Mouse (Mus musculus): ENCODE data around the gene Nckap5. TPM values are rescaled to one million over a fixed set of nuclear protein-coding genes. Genes with fewer than 3 reads are reported as not detected.

Nckap5 gene
- polyA plus RNA-seq, 2 experiments from 2014 or later = 0.51 to 0.56 TPM

GRCm38 (mm10) chr1:126469818-126470544 lies 360.6 kb downstream of the Nckap5 start:
- no peak for ATAC-seq

DNA sequence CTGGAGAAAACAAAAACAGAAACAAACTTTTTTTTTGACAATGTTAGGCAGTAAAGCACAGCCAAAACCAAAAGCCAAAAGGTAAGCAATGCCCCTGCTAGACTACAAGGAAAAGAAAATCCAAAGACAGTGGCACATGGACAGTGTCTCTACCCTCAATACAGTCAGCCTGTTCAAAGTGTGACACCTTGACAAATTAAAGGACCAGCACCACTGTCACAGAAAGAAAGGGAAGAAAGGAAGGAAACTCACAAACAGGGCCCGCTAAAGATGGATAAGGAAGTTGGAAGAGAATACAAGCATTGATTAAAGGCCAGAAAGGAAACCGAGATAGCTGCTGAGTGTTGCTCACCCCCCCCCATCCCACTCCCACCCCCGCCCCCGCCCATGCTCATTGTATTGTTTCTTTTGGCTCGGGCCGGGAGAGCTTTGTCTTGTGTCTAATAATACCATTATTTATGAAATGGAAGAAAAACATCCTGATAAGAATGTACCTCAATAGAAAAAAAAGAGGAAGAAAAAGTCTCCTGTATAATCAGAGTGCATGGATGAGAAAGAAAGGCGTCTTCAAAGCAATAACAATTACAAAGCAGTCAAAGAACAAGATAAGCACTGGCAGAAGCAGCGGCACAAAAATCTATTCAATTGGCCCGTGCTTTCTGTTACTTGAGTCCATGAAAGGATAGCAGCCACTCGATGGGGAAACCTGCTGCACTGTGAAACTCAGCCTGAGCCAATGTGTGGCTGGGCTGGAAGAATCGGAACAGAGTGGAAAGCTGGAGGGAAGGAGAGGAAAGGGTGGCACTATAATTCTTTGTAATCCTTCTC lies 368.9 kb downstream of the Nckap5 start:
- no peak for ATAC-seq

DNA sequence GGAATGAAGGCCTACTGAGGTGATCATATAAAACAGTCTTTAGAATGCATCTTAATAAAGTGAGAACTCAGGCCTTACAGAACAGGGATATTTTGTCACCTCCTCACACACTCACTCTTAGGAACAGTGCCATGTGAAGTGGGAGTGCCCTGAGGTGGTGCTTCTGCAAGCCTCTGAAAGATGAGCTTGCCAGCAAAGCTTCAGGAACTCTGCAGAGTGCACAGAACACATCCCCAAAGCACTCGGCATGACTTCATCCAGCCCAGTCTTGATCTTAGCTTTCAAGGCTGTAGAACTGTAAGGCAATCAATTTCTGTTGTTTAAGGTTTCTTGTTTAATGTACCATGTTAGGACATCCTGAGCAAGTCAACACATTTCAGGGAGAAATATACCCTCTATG lies 372.9 kb downstream of the Nckap5 start:
- no peak for ATAC-seq

DNA sequence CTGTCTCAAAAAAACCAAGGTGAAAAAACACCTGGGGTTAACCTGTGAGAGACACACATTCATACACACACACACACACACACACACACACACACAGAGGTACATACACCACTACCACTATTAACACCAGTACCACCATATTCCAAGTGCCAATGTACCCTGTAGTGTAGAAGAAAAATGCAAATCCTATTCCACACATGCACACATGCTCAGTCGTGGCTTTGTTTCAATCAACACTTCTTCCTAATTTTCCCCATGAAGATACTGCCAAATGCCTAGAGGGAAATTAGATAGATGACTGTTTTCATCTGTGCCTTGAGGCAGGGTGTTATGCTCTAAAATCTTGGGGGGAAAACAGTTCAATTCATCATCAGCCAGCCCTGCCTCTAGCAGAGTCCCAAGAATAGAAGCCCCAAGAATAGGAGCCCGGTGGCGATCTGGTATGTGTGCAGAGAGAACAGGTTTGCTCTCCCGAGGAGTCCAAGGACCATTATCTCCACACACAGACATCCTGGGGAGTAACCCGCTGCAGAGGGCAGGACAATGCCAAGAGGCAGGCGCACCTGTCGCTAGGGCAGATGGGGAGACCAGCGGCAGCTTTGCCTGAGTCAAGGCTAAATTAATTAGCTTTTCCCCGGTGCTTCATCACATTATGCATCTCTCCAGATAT lies 376.0 kb downstream of the Nckap5 start:
- ATAC-seq = no peak

DNA sequence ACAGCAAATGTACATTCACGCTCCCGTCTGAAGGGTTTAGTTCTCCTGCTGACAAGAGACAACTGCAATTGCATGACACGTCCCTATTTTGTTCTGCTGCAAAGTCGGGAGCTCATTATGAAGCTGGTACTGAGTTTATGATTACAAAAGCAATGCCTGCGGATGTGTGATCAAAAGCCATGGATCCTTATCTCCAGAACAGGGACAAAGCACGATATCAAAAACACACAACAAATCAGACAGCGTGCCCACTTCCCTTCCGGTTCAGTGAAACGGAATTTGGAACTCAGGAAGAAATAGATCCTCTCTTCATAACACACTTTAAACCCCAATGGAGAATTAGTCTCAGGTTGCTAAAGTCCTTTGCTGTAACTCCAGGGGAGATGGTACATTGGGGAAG lies 379.1 kb downstream of the Nckap5 start:
- ATAC-seq = no peak

- ATAC-seq = no peak
Measured at GRCm38 (mm10) chr1:126449424-126449823, 381.2 kb downstream of the Nckap5 start.

DNA sequence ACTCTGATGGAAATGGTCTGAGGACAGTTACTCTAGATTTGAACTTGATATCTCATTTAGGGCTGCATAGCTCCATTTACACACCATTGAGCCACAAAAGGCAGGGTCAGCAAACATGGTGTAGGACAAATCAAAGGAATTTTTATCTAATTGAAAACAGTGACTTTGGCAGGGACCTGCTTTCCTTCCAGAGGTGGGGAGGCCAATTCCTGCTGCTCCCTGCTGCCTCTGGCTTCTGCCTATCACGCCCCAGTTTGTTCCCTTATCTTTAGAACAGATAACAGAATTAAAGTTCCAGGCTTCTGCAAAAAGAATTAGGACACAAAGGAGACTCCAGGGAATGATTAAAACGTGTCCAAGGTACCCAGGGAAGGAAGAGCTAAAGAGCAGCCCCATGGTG lies 386.7 kb downstream of the Nckap5 start:
- no peak for ATAC-seq

DNA sequence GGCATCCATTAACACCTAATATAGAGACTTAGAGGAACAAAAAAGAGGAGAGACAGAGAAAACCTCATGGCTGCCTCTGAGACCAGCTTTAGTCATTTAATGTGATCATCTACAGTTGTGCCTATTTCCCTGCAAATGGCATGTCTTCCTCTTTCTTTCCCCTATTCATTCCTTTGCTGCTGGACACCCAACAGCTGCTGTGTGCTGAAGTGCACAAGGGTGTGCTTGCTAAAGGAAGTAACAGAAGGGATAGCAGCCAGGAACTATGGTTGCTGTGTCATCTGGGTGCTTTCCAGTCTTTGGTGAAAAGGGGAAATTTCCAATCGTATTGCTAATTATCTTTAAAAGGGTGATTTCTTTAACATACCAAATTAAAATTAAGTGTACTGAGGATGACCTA lies 387.9 kb downstream of the Nckap5 start:
- no peak for ATAC-seq

DNA sequence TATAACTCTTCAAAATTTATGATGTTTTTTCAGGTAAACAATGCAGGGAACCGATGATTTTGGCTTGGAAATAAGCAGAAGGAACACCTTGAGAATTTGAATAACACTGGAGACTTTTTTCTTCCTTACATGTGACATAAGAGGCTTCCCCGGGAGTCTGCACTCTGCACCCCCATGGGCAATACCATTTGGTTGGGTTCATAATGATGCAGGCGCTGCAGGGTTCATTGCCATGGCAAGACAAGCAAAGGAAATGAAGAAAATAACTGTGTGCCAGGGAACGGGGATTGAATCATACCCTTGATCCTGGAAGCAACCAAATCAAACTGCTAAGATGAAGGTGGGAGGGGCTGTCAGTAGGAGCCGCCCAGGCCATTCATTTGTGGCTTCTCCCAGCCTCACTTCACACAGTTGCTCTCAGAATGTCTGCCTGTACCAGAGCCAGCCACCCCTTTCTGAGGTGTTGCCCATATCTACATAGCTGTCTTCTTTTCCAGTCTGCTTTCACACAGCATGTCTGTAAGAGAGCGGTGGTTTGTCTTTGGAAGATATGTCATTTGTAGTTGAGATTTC lies 392.5 kb downstream of the Nckap5 start:
- no peak for ATAC-seq

DNA sequence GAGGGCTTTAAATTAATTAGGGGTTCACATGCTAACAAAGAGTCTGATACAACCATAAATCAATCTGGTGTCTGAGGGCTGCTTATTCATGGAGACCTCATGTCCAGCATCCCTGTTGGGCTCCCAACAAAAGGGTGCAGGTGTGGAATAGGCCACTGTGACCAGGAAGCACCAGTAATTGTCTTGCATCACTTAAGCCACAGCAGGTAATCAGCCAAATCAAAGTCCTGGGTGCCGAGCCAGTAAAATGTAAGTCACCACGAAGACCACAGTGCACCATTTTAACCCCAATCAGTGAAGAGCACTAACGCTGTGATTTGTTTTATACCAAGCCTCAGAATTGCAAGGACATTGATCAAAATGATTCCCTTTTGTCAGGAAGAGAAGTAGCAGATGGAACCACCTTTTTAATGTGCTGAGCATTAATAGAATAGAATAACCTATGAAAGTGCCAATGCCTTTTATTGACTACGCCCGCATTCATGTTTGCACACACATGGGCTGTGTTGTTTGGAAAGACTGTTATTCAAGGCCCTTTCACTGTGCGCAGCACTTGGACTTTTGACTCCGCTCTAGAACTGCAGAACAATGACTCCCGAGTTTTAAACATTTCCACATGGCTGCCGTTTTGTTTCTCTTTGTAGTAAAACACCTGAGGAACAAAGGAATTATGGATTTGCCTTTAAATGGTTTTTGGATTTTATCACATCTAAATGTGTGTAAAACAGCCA lies 393.5 kb downstream of the Nckap5 start:
- no peak for ATAC-seq

DNA sequence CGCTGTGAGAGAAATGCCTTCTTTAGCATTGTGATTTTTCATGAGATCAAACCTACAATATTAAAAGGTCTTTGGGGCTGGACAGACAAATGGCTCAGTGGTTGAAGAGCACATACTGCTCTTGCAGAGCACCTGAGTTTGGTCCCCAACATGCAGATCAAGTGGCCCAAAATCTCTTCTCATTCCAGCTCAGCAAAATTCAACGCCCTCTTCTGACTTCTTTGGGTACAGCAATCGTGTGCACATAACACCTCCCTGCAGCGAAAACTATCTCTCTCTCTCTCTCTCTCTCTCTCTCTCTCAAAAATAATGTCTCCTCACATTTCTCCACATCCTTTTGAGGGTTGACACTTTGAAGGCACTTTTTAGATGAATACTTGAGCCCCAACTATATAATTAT lies 398.3 kb downstream of the Nckap5 start:
- no peak for ATAC-seq

GRCm38 (mm10) chr1:126431594-126431993 lies 399.0 kb downstream of the Nckap5 start:
- ATAC-seq = no peak

DNA sequence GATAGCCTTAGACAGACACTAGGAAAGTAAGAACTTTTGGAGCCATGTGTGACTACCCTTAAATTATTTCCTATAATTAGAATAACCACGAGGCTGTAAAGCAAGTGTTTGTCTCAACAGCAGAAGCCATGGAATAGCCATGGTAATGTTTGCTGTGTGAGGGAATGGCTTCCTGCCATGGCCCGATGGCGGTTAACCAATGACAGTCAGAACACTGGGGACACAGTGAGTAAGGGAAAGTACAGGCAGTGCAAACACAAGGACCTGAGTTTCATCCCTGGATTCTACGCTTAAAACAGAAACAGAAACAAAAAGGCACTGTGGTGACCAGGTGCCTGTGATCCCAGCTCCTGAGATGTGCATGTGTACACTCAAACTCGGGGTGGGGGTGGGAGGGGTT lies 419.2 kb downstream of the Nckap5 start:
- no peak for ATAC-seq

GRCm38 (mm10) chr1:126407886-126408285 lies 422.7 kb downstream of the Nckap5 start:
- ATAC-seq = no peak

DNA sequence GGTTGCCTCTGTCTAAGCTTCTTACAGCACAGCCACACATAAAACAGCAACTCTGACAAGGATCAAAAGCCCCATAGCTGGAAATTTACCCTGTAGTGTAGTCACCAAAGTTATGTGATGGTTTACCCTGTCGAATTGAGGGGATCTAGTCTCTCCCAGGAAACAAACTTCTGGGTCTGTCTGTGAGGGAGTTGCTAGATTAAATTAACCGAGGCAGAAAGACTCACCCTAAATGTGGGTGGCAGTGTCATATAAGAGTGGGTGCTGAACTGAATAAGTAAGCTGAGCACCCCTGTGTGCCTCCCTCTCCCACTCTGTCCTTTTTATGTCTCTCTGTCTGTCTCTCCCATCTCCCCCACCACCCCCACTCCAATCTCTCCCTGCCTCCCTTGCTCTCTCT lies 425.1 kb downstream of the Nckap5 start:
- ATAC-seq = no peak

- no peak for ATAC-seq
Measured at GRCm38 (mm10) chr1:126403970-126404369, 426.6 kb downstream of the Nckap5 start.

DNA sequence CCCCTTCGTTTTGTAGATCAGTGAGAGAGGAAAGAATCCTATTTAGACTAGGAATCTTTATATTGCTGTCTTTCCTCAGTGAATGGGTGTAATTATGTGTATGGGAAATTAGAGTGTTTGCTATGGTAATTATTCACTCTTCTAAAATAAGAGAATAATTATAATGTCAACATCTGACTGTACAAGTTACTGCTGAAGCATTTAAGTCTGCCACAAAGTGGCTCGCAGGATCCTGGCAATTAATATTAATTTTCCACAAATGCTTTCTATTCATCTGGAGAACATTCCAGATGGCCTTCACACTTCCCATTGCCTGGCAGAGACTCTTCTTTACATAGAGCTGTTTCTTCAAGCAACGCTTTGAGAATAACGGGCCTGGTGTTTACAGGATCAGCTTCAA lies 439.4 kb downstream of the Nckap5 start:
- no peak for ATAC-seq

DNA sequence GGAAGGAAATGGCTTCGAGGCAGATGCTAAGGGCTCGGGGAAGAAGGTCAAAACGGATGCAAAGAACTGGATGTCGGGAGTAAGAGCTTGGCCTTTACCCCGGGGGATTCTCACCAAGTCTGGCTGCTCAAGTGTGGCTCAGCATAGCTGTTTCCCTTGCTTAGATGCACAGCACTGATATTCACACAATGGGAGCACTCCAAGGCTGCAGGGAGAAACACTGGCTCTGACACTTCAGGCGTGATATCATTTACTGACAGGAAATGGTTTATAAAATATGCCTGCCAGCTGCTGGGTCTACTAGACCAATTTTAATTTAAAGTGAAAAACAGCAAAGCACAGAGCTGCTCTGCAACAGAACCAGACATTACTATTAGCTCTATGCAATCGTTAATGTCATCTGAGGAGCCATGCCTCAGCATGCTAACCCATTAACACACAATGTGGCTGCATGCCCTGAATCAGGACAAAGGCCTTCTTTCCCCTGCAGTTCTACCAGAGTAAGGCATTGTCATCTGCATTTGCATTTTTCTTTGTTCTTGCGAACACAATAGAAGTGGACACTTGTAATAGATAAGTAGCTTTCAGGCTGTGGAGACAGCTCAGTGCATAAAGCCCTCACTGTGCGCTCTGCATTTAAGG lies 453.1 kb downstream of the Nckap5 start:
- no peak for ATAC-seq

- ATAC-seq = no peak
Measured at GRCm38 (mm10) chr1:126366736-126367135, 463.9 kb downstream of the Nckap5 start.

GRCm38 (mm10) chr1:126364556-126364955 lies 466.0 kb downstream of the Nckap5 start:
- no peak for ATAC-seq

- ATAC-seq = no peak
Measured at GRCm38 (mm10) chr1:126360531-126361220, 469.9 kb downstream of the Nckap5 start.

Measured in activated CD4-positive, CD25-positive, alpha-beta regulatory T cell, adult 4 months (primary cell).